Mouse (Mus musculus): ENCODE measurements around the gene Gkap1. TPM values are rescaled to one million over a fixed set of nuclear protein-coding genes. Genes with fewer than 3 reads are reported as not detected.

The Gkap1 gene
- total RNA-seq, 1 experiment = 17.5 TPM

DNA sequence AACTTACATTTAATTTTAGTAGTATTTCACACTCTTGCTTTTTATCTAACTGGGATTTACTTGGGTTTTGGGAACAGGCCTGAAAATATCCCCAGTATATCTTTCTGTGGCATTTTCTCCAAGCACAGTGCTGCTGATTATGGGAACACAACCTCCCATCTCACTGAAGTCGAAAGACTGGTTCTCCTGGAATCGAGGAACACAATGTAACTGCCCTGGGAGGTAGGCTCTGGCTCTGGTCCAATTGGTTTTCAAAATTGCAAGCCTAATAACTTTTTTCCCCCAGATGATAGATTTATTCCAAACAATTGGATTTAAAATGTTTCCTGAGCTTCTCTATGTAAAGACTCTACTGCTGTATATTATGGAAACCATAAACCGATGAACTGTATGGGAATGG lies 55.3 kb downstream of the Gkap1 start:
- Histone ChIP-seq H3K4me3 (ENCODE audit: insufficient read depth in 1 of 2, low read depth in 1 of 2, low read length in 2 of 2, poor library complexity in 1 of 2, severe bottlenecking in 1 of 2) (no peak overlapping the region), H3K9me3 (ENCODE audit: control insufficient read depth, insufficient read depth, low read depth, low read length) (no peaks in the 10 kb centered on the region), H3K4me1 (ENCODE audit: control insufficient read depth in 2 of 2, insufficient read depth in 2 of 2, low read length in 2 of 2, poor library complexity in 1 of 2) (peaks cover 0 to 3% of the 10 kb centered on the region in 2 experiments; a peak in 3 of 4 replicates), H3K27ac (ENCODE audit: insufficient read depth, low read depth, low read length, poor library complexity, severe bottlenecking) (no peak overlapping the region), H3K9ac (ENCODE audit: insufficient read depth, low read depth, low read length, poor library complexity, severe bottlenecking) (no peak overlapping the region), H3K36me3 (ENCODE audit: control insufficient read depth, insufficient read depth, low read length, poor library complexity, severe bottlenecking) (no peaks in the 10 kb centered on the region)
- TF ChIP-seq ZNF384 (IDR thresholded peaks at IDR 0.05; ENCODE audit: low read depth, low read length) (no peak), MAFK (IDR thresholded peaks at IDR 0.05; ENCODE audit: insufficient read depth, low read depth, low read length) (no peak), HCFC1 (IDR thresholded peaks at IDR 0.05; ENCODE audit: borderline replicate concordance, insufficient read depth, low read length) (no peak), CHD2 (IDR thresholded peaks at IDR 0.05; ENCODE audit: low read depth, low read length) (no peak), ZC3H11A (IDR thresholded peaks at IDR 0.05; ENCODE audit: borderline replicate concordance, low read depth, low read length) (no peak)
- in situ Hi-C loops (cut with MboI; ENCODE audit: low sequenced_read_pairs in 2 of 2, unreplicated experiment in 2 of 2) = no loop called here
- DNase-seq (ENCODE audit: low read depth, low spot score) = no peak

DNA sequence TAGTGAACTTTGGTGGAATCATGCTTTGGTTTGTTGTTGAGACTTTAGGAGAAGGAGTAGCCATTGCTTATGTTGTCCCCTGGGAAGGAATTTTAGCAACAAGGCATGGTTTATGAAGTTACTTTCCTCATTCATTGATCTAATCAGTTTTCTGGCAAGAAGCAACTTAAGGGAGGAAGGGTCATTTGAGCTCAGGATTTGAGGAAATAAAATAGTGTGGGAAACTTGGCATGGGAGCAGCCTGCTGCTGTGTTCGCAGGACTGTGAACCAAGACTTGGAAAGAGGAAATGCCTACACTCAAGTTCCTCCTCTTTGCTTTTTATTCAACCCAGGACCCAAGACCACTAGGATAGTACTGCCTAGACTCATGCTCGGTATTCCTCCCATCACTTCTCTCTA lies 58.0 kb downstream of the Gkap1 start:
- in situ Hi-C loops (cut with MboI; ENCODE audit: low sequenced_read_pairs in 2 of 2, unreplicated experiment in 2 of 2) = no loop called here
- H3K4me3 ChIP-seq (ENCODE audit: insufficient read depth in 1 of 2, low read depth in 1 of 2, low read length in 2 of 2, poor library complexity in 1 of 2, severe bottlenecking in 1 of 2) = no peak overlapping the region
- TF ChIP-seq CHD2 (IDR thresholded peaks at IDR 0.05; ENCODE audit: low read depth, low read length) = no peak
- no peak for DNase-seq (ENCODE audit: low read depth, low spot score)
- H3K4me1 ChIP-seq (ENCODE audit: control insufficient read depth in 2 of 2, insufficient read depth in 2 of 2, low read length in 2 of 2, poor library complexity in 1 of 2) = peaks cover 0 to 3% of the 10 kb centered on the region in 2 experiments
- no peak overlapping the region for H3K9ac ChIP-seq (ENCODE audit: insufficient read depth, low read depth, low read length, poor library complexity, severe bottlenecking)
- H3K9me3 ChIP-seq (ENCODE audit: control insufficient read depth, insufficient read depth, low read depth, low read length) = no peaks in the 10 kb centered on the region
- H3K36me3 ChIP-seq (ENCODE audit: control insufficient read depth, insufficient read depth, low read length, poor library complexity, severe bottlenecking) = no peaks in the 10 kb centered on the region
- no peak overlapping the region for H3K27ac ChIP-seq (ENCODE audit: insufficient read depth, low read depth, low read length, poor library complexity, severe bottlenecking)

DNA sequence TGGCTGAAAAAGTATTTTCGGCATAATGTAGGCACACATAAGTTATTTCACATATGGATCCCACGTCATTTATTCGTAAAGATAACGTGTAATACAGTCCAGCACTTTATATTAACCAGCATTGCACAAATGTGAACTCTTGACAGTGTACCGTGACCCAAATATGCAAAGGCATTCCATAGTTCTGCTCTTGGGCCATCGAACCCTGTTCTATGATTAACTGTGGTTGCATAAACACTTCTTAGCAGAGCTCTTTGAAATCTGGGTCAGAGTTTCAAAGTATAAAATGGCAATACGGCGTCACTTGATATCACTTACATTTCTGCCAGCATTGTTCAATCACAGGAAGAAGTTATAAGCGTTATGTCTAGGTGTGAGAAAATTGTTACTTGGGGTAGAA lies 59.1 kb downstream of the Gkap1 start:
- no peak for DNase-seq (ENCODE audit: low read depth, low spot score)
- H3K36me3 ChIP-seq (ENCODE audit: control insufficient read depth, insufficient read depth, low read length, poor library complexity, severe bottlenecking) = no peaks in the 10 kb centered on the region
- no peak overlapping the region for H3K9ac ChIP-seq (ENCODE audit: insufficient read depth, low read depth, low read length, poor library complexity, severe bottlenecking)
- H3K4me3 ChIP-seq (ENCODE audit: insufficient read depth in 1 of 2, low read depth in 1 of 2, low read length in 2 of 2, poor library complexity in 1 of 2, severe bottlenecking in 1 of 2) = peak overlapping the region; percentile 95 to 96
- no peak for TF ChIP-seq HCFC1 (IDR thresholded peaks at IDR 0.05; ENCODE audit: borderline replicate concordance, insufficient read depth, low read length)
- TF ChIP-seq ZNF384 (IDR thresholded peaks at IDR 0.05; ENCODE audit: low read depth, low read length) = no peak
- no peak for TF ChIP-seq CHD2 (IDR thresholded peaks at IDR 0.05; ENCODE audit: low read depth, low read length)
- no peak for TF ChIP-seq ZC3H11A (IDR thresholded peaks at IDR 0.05; ENCODE audit: borderline replicate concordance, low read depth, low read length)
- TF ChIP-seq MAFK (IDR thresholded peaks at IDR 0.05; ENCODE audit: insufficient read depth, low read depth, low read length) = no peak
- H3K27ac ChIP-seq (ENCODE audit: insufficient read depth, low read depth, low read length, poor library complexity, severe bottlenecking) = no peak overlapping the region
- peaks cover 0 to 3% of the 10 kb centered on the region in 2 experiments for H3K4me1 ChIP-seq (ENCODE audit: control insufficient read depth in 2 of 2, insufficient read depth in 2 of 2, low read length in 2 of 2, poor library complexity in 1 of 2)
- H3K9me3 ChIP-seq (ENCODE audit: control insufficient read depth, insufficient read depth, low read depth, low read length) = no peaks in the 10 kb centered on the region
- in situ Hi-C loops (cut with MboI; ENCODE audit: low sequenced_read_pairs in 2 of 2, unreplicated experiment in 2 of 2) = no loop called here

DNA sequence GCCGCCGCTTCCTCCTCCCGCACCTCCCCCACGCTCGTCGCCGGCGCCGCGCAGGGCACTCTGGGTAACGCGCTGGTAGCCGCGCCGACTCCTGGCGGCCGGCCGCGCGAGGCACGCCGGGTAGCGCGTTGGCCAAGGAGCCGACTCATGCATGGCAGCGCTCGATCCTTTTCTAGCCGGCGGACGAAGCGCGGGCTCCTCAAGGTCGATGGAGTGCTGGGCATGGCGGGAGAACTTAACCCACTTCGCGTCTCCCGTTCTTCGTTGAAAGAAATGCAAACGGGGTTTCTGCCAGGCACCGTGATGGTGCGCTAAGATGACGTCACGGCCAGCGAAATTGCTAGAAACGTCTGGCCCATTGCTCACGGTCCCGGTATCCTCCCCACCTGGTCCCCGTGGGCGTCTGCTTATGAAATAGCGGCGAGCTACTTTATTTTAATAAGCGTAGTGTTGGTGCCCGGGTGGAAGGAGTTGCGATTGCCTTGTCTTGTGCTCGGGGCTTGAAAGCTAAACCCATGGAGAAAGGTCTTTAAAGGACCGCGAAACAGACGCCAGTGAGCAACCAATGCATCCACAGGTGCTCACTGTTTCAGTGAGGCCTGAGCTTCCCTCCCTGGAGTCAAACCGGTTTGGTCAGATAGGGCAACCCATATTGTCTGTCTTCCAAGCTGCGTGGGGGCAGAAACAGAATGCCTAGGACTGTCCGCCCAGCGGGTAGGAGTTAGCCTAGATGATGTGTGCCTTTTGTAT lies 59.7 kb downstream of the Gkap1 start, which contains the start of gene Ubqln1:
Ubqln1 (minus strand) TSS at position 62 of the 750 bp plus-strand sequence.
- peak; percentile 56 for DNase-seq (ENCODE audit: low read depth, low spot score)
- Histone ChIP-seq H3K4me3 (ENCODE audit: insufficient read depth in 1 of 2, low read depth in 1 of 2, low read length in 2 of 2, poor library complexity in 1 of 2, severe bottlenecking in 1 of 2) (peak within 1 kb of the TSS; percentile 95 to 96), H3K4me1 (ENCODE audit: control insufficient read depth in 2 of 2, insufficient read depth in 2 of 2, low read length in 2 of 2, poor library complexity in 1 of 2) (peaks cover 0 to 3% of the 10 kb centered on the region in 2 experiments), H3K9me3 (ENCODE audit: control insufficient read depth, insufficient read depth, low read depth, low read length) (no peaks in the 10 kb centered on the region), H3K36me3 (ENCODE audit: control insufficient read depth, insufficient read depth, low read length, poor library complexity, severe bottlenecking) (no peaks in the 10 kb centered on the region), H3K27ac (ENCODE audit: insufficient read depth, low read depth, low read length, poor library complexity, severe bottlenecking) (peak within 1 kb of the TSS; percentile 79), H3K9ac (ENCODE audit: insufficient read depth, low read depth, low read length, poor library complexity, severe bottlenecking) (peak within 1 kb of the TSS; percentile 96)
- TF ChIP-seq HCFC1 (IDR thresholded peaks at IDR 0.05; ENCODE audit: borderline replicate concordance, insufficient read depth, low read length) (peak; percentile 65; the same call in 1 of the 2 replicates), ZC3H11A (IDR thresholded peaks at IDR 0.05; ENCODE audit: borderline replicate concordance, low read depth, low read length) (no peak), MAFK (IDR thresholded peaks at IDR 0.05; ENCODE audit: insufficient read depth, low read depth, low read length) (peak; percentile 24; the same call in 1 of the 2 replicates)
- in situ Hi-C loops (cut with MboI; ENCODE audit: low sequenced_read_pairs in 2 of 2, unreplicated experiment in 2 of 2) = no loop called here

DNA sequence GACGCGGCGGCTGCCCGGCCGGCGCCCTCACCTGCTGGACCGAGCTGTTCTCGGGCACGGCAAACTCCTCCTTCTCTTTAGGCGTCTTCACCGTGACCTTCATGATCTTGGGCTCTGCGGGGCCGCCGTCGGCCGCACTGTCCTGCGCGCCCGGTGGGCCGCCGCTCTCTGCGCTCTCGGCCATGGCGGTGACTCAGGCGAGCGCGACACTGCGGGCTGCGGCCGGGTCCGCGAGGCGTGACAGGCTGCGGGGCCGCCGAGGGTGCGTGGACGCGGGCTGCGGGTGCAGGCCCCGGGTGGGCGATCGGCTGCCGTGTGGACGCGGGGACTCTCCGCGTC lies 60.3 kb downstream of the Gkap1 start:
- in situ Hi-C loops (cut with MboI; ENCODE audit: low sequenced_read_pairs in 2 of 2, unreplicated experiment in 2 of 2) = no loop called here
- Histone ChIP-seq H3K9ac (ENCODE audit: insufficient read depth, low read depth, low read length, poor library complexity, severe bottlenecking) (peak overlapping the region; percentile 96), H3K36me3 (ENCODE audit: control insufficient read depth, insufficient read depth, low read length, poor library complexity, severe bottlenecking) (no peaks in the 10 kb centered on the region), H3K4me1 (ENCODE audit: control insufficient read depth in 2 of 2, insufficient read depth in 2 of 2, low read length in 2 of 2, poor library complexity in 1 of 2) (peaks cover 2 to 3% of the 10 kb centered on the region in 2 experiments), H3K9me3 (ENCODE audit: control insufficient read depth, insufficient read depth, low read depth, low read length) (no peaks in the 10 kb centered on the region), H3K27ac (ENCODE audit: insufficient read depth, low read depth, low read length, poor library complexity, severe bottlenecking) (peak overlapping the region; percentile 79), H3K4me3 (ENCODE audit: insufficient read depth in 1 of 2, low read depth in 1 of 2, low read length in 2 of 2, poor library complexity in 1 of 2, severe bottlenecking in 1 of 2) (peak overlapping the region; percentile 95 to 96)
- no peak for TF ChIP-seq CHD2 (IDR thresholded peaks at IDR 0.05; ENCODE audit: low read depth, low read length)
- no peak for TF ChIP-seq ZC3H11A (IDR thresholded peaks at IDR 0.05; ENCODE audit: borderline replicate concordance, low read depth, low read length)
- no peak for TF ChIP-seq ZNF384 (IDR thresholded peaks at IDR 0.05; ENCODE audit: low read depth, low read length)
- no peak for TF ChIP-seq HCFC1 (IDR thresholded peaks at IDR 0.05; ENCODE audit: borderline replicate concordance, insufficient read depth, low read length)
- no peak for TF ChIP-seq MAFK (IDR thresholded peaks at IDR 0.05; ENCODE audit: insufficient read depth, low read depth, low read length)
- no peak for DNase-seq (ENCODE audit: low read depth, low spot score)
